In the genomic region with DNA sequence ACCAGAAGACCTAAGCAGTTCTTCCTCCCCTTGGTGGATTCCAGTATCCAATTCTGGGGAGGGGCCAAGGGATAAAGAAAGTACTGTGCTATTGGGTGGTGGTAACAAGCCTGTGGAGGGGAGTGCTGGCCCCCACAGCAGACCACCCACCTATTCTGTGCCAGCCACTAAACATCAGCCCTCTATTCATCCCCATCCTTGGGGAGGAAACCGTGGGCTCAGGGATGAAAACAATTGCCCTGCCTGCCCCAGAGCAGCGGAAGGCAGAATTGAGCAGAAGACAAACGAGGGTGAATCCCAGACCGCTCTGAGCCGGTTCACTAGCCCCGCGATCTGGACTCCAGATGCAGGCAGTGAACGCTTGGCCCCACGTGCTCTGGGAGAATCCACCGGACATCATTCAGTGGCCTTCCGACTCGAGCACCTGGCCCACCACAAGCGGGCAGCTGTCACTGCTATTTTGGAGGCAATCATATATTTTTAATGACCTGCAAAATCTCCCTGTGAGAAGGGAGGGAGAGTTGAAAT, we compare ENCODE assay signal across 9 mouse cellular contexts.
DNase-seq lines count a peak whose midpoint lies in the region; ATAC-seq and TF ChIP-seq lines count a peak whose summit lies in the region.
"Had no signal": no experiment of that assay in that cellular context is flagged by ENCODE, and none has a peak within 500 bp of the region (broad histone marks: within the 10 kb centered on the region; RNA-seq: fewer than 3 reads in every experiment).

No protein-coding gene starts in this region.

- peak overlapping the region; percentile 2; the same call in 1 of the 2 replicates for H3K27ac ChIP-seq in hindbrain, embryonic 11.5 days (ENCODE audit: low read depth, low read length)
- peak overlapping the region; percentile 53; the same call in 1 of the 2 replicates for H3K27ac ChIP-seq in midbrain, embryonic 13.5 days
- no peak overlapping the region for H3K27ac ChIP-seq in left cerebral cortex, adult 2 months
- H3K27ac ChIP-seq: intestine, embryonic 15.5 days; liver, embryonic 15.5 days had no signal

- no peak overlapping the region for H3K9ac ChIP-seq in hindbrain, embryonic 11.5 days (ENCODE audit: low read depth, low read length)
- no peak overlapping the region for H3K9ac ChIP-seq in midbrain, embryonic 13.5 days (replicated peaks)
- H3K9ac ChIP-seq: intestine, embryonic 15.5 days; liver, embryonic 15.5 days had no signal

- intact Hi-C loops in left cerebral cortex, adult 2 months (cut with DNase I), result no loop called here

- H3K36me3 ChIP-seq in hindbrain, embryonic 11.5 days (ENCODE audit: control insufficient read depth, insufficient read depth, low read length), result no peaks in the 10 kb centered on the region
- H3K36me3 ChIP-seq in midbrain, embryonic 13.5 days, result no peaks in the 10 kb centered on the region
- H3K36me3 ChIP-seq: intestine, embryonic 15.5 days; liver, embryonic 15.5 days had no signal

- H3K4me3 ChIP-seq in hindbrain, embryonic 11.5 days (ENCODE audit: low read depth, low read length), result no peak overlapping the region
- H3K4me3 ChIP-seq in midbrain, embryonic 13.5 days (replicated peaks), result no peak overlapping the region
- no peak overlapping the region for H3K4me3 ChIP-seq in left cerebral cortex, adult 2 months
- H3K4me3 ChIP-seq: intestine, embryonic 15.5 days; liver, embryonic 15.5 days had no signal

- H3K9me3 ChIP-seq in hindbrain, embryonic 11.5 days (ENCODE audit: control insufficient read depth, low read length), result no peaks in the 10 kb centered on the region
- no peaks in the 10 kb centered on the region for H3K9me3 ChIP-seq in midbrain, embryonic 13.5 days
- H3K9me3 ChIP-seq: intestine, embryonic 15.5 days; liver, embryonic 15.5 days had no signal

- no peak for TF ChIP-seq CTCF in left cerebral cortex, adult 2 months (IDR thresholded peaks at IDR 0.05)

- DNase-seq in ES-CJ7 (ENCODE audit: low read depth, low spot score) (peak; percentile 97), WW6 (ENCODE audit: low read depth, low spot score) (peak; percentile 47), adipocyte (ENCODE audit: low spot score) (no peak)
- peak; percentile 60 for DNase-seq in hindbrain, embryonic 11.5 days (ENCODE audit: low spot score)
- DNase-seq in layer of hippocampus, adult 9-10 months (ENCODE audit: low spot score), result no peak
- DNase-seq in left cerebral cortex, adult 2 months (ENCODE audit: extremely low spot score in 1 of 2, low spot score in 2 of 2), result no peak

- no peaks in the 10 kb centered on the region for H3K4me1 ChIP-seq in hindbrain, embryonic 11.5 days (replicated peaks; ENCODE audit: control insufficient read depth, insufficient read depth, low read length)
- peaks cover 11% of the 10 kb centered on the region for H3K4me1 ChIP-seq in midbrain, embryonic 13.5 days (replicated peaks)
- H3K4me1 ChIP-seq: intestine, embryonic 15.5 days had no signal

- H3K27me3 ChIP-seq in hindbrain, embryonic 11.5 days (ENCODE audit: control insufficient read depth, insufficient read depth, low read length), result no peaks in the 10 kb centered on the region
- peaks cover 2% of the 10 kb centered on the region; the same call in 1 of the 2 replicates for H3K27me3 ChIP-seq in midbrain, embryonic 13.5 days
- H3K27me3 ChIP-seq: intestine, embryonic 15.5 days; liver, embryonic 15.5 days had no signal

- ATAC-seq in hindbrain, embryonic 11.5 days (ENCODE audit: low FRiP score), result peak; percentile 67
- ATAC-seq in midbrain, embryonic 13.5 days, result peak; percentile 90
- ATAC-seq: intestine, embryonic 15.5 days had no signal

- H3K4me2 ChIP-seq in hindbrain, embryonic 11.5 days (replicated peaks; ENCODE audit: low read depth, low read length), result 0 out of 2 replicates have a peak overlapping the region, but pooled peaks have one; percentile 5
- H3K4me2 ChIP-seq in midbrain, embryonic 13.5 days (replicated peaks), result peak overlapping the region; percentile 32
- H3K4me2 ChIP-seq: intestine, embryonic 15.5 days; liver, embryonic 15.5 days had no signal

- WGBS in hindbrain, embryonic 11.5 days, result 5% methylated on average over 13 of the region's 13 CpGs
- 5% methylated on average over 13 of the region's 13 CpGs for WGBS in midbrain, embryonic 13.5 days

Comparison
In these comparisons a context has a peak if more than half of its experiments do, and no peak if none do; other contexts are left out.
1. DNase-seq: peak in ES-CJ7 (single experiment), WW6 (single experiment) and hindbrain, embryonic 11.5 days (single experiment); none in layer of hippocampus, adult 9-10 months (single experiment), adipocyte (single experiment) and left cerebral cortex, adult 2 months (0 of 2).